Mouse (Mus musculus): ENCODE results near the gene Daam1. TPM values are rescaled to one million over a fixed set of nuclear protein-coding genes. Genes with fewer than 3 reads are reported as not detected.
A peak's percentile ranks its signal among the peaks of the same experiment; 100 is the strongest.

Daam1 gene
- polyA plus RNA-seq, 1 experiment: 10.1 TPM

- TF ChIP-seq E2F4 (IDR thresholded peaks at IDR 0.05; ENCODE audit: insufficient read depth) (no peak), REST (IDR thresholded peaks at IDR 0.05; ENCODE audit: insufficient read depth, insufficient read length) (no peak), POLR2AphosphoS2 (IDR thresholded peaks at IDR 0.05; ENCODE audit: insufficient read length, low read depth) (no peak), TCF3 (IDR thresholded peaks at IDR 0.05; ENCODE audit: insufficient read length, low read depth) (no peak), TCF12 (IDR thresholded peaks at IDR 0.05; ENCODE audit: insufficient read depth, poor library complexity, severe bottlenecking) (no peak), USF1 (IDR thresholded peaks at IDR 0.05; ENCODE audit: low read depth) (no peak), MYOG (IDR thresholded peaks at IDR 0.05; ENCODE audit: control insufficient read depth in 1 of 3, insufficient read depth in 1 of 3, insufficient read length in 2 of 3, low read depth in 2 of 3) (no peak), CEBPB (IDR thresholded peaks at IDR 0.05; ENCODE audit: insufficient read depth, poor library complexity, severe bottlenecking) (no peak), MAX (IDR thresholded peaks at IDR 0.05; ENCODE audit: low read depth) (no peak), MYOD1 (IDR thresholded peaks at IDR 0.05; ENCODE audit: control insufficient read depth in 1 of 3, insufficient read length in 2 of 3, low read depth in 2 of 3) (no peak)
- Histone ChIP-seq H3K4me3 (no peak overlapping the region), H3ac (ENCODE audit: control insufficient read depth, insufficient read length) (no peak overlapping the region), H3K36me3 (ENCODE audit: control insufficient read depth, insufficient read depth) (peaks cover 4% of the 10 kb centered on the region), H3K4me2 (ENCODE audit: low read depth) (no peak overlapping the region), H3K27me3 (ENCODE audit: control insufficient read depth, insufficient read depth, insufficient read length) (no peaks in the 10 kb centered on the region), H3K79me2 (ENCODE audit: control insufficient read depth, insufficient read depth) (peaks cover 40% of the 10 kb centered on the region)
Measured at GRCm38 (mm10) chr12:71925990-71926700, 95.3 kb downstream of the Daam1 start.

GRCm38 (mm10) chr12:71928092-71928491 is 97.2 kb downstream of the Daam1 start:
- no peak overlapping the region for H3ac ChIP-seq (ENCODE audit: control insufficient read depth, insufficient read length)
- no peak overlapping the region for H3K4me3 ChIP-seq
- no peaks in the 10 kb centered on the region for H3K36me3 ChIP-seq (ENCODE audit: control insufficient read depth, insufficient read depth)
- H3K79me2 ChIP-seq (ENCODE audit: control insufficient read depth, insufficient read depth): peaks cover 38% of the 10 kb centered on the region
- TF ChIP-seq TCF3 (IDR thresholded peaks at IDR 0.05; ENCODE audit: insufficient read length, low read depth) (no peak), TCF12 (IDR thresholded peaks at IDR 0.05; ENCODE audit: insufficient read depth, poor library complexity, severe bottlenecking) (no peak), MAX (IDR thresholded peaks at IDR 0.05; ENCODE audit: low read depth) (no peak), SRF (IDR thresholded peaks at IDR 0.05; ENCODE audit: control insufficient read depth, insufficient read length, low read depth) (no peak), POLR2A (IDR thresholded peaks at IDR 0.05; ENCODE audit: insufficient read length, low read depth) (no peak), MYOD1 (IDR thresholded peaks at IDR 0.05; ENCODE audit: control insufficient read depth in 1 of 3, insufficient read length in 2 of 3, low read depth in 2 of 3) (no peak), CEBPB (IDR thresholded peaks at IDR 0.05; ENCODE audit: insufficient read depth, poor library complexity, severe bottlenecking) (no peak), E2F4 (IDR thresholded peaks at IDR 0.05; ENCODE audit: insufficient read depth) (no peak), USF1 (IDR thresholded peaks at IDR 0.05; ENCODE audit: low read depth) (no peak), POLR2AphosphoS2 (IDR thresholded peaks at IDR 0.05; ENCODE audit: insufficient read length, low read depth) (no peak), MYOG (IDR thresholded peaks at IDR 0.05; ENCODE audit: control insufficient read depth in 1 of 3, insufficient read depth in 1 of 3, insufficient read length in 2 of 3, low read depth in 2 of 3) (no peak), REST (IDR thresholded peaks at IDR 0.05; ENCODE audit: insufficient read depth, insufficient read length) (no peak)
- H3K4me2 ChIP-seq (ENCODE audit: low read depth): no peak overlapping the region
- no peaks in the 10 kb centered on the region for H3K27me3 ChIP-seq (ENCODE audit: control insufficient read depth, insufficient read depth, insufficient read length)

DNA sequence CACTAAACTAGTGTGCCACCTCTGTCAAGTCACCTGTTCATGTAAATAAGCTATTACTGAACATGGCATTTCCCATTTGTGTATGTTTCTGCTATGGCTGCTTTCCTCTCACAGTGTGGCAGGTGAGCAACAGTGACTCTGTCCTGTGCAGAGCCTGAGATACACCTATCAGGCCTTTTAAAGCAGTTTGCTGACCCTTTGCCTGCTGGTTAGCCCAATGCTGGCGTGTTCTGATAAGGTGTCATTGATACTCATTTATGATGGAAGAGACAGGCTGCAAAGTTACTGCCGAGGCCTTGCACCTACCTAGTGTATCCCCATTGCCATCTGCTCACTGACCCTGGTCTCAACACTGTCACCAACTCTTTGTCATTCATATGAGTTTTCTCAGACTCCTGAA is 99.0 kb downstream of the Daam1 start:
- TF ChIP-seq MYOG (IDR thresholded peaks at IDR 0.05; ENCODE audit: control insufficient read depth in 1 of 3, insufficient read depth in 1 of 3, insufficient read length in 2 of 3, low read depth in 2 of 3): no peak
- TF ChIP-seq USF1 (IDR thresholded peaks at IDR 0.05; ENCODE audit: low read depth): no peak
- no peak for TF ChIP-seq MAX (IDR thresholded peaks at IDR 0.05; ENCODE audit: low read depth)
- TF ChIP-seq POLR2A (IDR thresholded peaks at IDR 0.05; ENCODE audit: insufficient read length, low read depth): no peak
- TF ChIP-seq MYOD1 (IDR thresholded peaks at IDR 0.05; ENCODE audit: control insufficient read depth in 1 of 3, insufficient read length in 2 of 3, low read depth in 2 of 3): no peak
- no peak for TF ChIP-seq E2F4 (IDR thresholded peaks at IDR 0.05; ENCODE audit: insufficient read depth)
- no peak for TF ChIP-seq REST (IDR thresholded peaks at IDR 0.05; ENCODE audit: insufficient read depth, insufficient read length)
- TF ChIP-seq TCF12 (IDR thresholded peaks at IDR 0.05; ENCODE audit: insufficient read depth, poor library complexity, severe bottlenecking): no peak
- no peak for TF ChIP-seq TCF3 (IDR thresholded peaks at IDR 0.05; ENCODE audit: insufficient read length, low read depth)
- no peak for TF ChIP-seq SRF (IDR thresholded peaks at IDR 0.05; ENCODE audit: control insufficient read depth, insufficient read length, low read depth)
- TF ChIP-seq POLR2AphosphoS2 (IDR thresholded peaks at IDR 0.05; ENCODE audit: insufficient read length, low read depth): no peak
- TF ChIP-seq CEBPB (IDR thresholded peaks at IDR 0.05; ENCODE audit: insufficient read depth, poor library complexity, severe bottlenecking): no peak
- Histone ChIP-seq H3ac (ENCODE audit: control insufficient read depth, insufficient read length) (no peak overlapping the region), H3K79me2 (ENCODE audit: control insufficient read depth, insufficient read depth) (peaks cover 30% of the 10 kb centered on the region), H3K4me3 (no peak overlapping the region), H3K27me3 (ENCODE audit: control insufficient read depth, insufficient read depth, insufficient read length) (no peaks in the 10 kb centered on the region), H3K36me3 (ENCODE audit: control insufficient read depth, insufficient read depth) (no peaks in the 10 kb centered on the region), H3K4me2 (ENCODE audit: low read depth) (no peak overlapping the region)

- TF ChIP-seq TCF12 (IDR thresholded peaks at IDR 0.05; ENCODE audit: insufficient read depth, poor library complexity, severe bottlenecking): no peak
- peak in 1 of 3 experiments; percentile 32 for TF ChIP-seq MYOG (IDR thresholded peaks at IDR 0.05; ENCODE audit: control insufficient read depth in 1 of 3, insufficient read depth in 1 of 3, insufficient read length in 2 of 3, low read depth in 2 of 3)
- TF ChIP-seq SRF (IDR thresholded peaks at IDR 0.05; ENCODE audit: control insufficient read depth, insufficient read length, low read depth): no peak
- TF ChIP-seq CEBPB (IDR thresholded peaks at IDR 0.05; ENCODE audit: insufficient read depth, poor library complexity, severe bottlenecking): no peak
- TF ChIP-seq E2F4 (IDR thresholded peaks at IDR 0.05; ENCODE audit: insufficient read depth): no peak
- no peak for TF ChIP-seq TCF3 (IDR thresholded peaks at IDR 0.05; ENCODE audit: insufficient read length, low read depth)
- no peak for TF ChIP-seq POLR2A (IDR thresholded peaks at IDR 0.05; ENCODE audit: insufficient read length, low read depth)
- no peak for TF ChIP-seq MAX (IDR thresholded peaks at IDR 0.05; ENCODE audit: low read depth)
- no peak for TF ChIP-seq MYOD1 (IDR thresholded peaks at IDR 0.05; ENCODE audit: control insufficient read depth in 1 of 3, insufficient read length in 2 of 3, low read depth in 2 of 3)
- Histone ChIP-seq H3K79me2 (ENCODE audit: control insufficient read depth, insufficient read depth) (peaks cover 26% of the 10 kb centered on the region), H3K27me3 (ENCODE audit: control insufficient read depth, insufficient read depth, insufficient read length) (no peaks in the 10 kb centered on the region), H3K4me3 (no peak overlapping the region), H3K36me3 (ENCODE audit: control insufficient read depth, insufficient read depth) (peaks cover 15% of the 10 kb centered on the region), H3K4me2 (ENCODE audit: low read depth) (no peak overlapping the region), H3ac (ENCODE audit: control insufficient read depth, insufficient read length) (no peak overlapping the region)
Measured at GRCm38 (mm10) chr12:71932433-71933386, 101.8 kb downstream of the Daam1 start.
